Mouse (Mus musculus) kidney, adult 8-10 months (tissue): ENCODE measurements around the gene Rnase13.

Experiments used
- DNase-seq, 2 experiments: peaks; one replicate each; pipeline ENCODE4 v3.0.0; 2022

Gene Rnase13

DNA sequence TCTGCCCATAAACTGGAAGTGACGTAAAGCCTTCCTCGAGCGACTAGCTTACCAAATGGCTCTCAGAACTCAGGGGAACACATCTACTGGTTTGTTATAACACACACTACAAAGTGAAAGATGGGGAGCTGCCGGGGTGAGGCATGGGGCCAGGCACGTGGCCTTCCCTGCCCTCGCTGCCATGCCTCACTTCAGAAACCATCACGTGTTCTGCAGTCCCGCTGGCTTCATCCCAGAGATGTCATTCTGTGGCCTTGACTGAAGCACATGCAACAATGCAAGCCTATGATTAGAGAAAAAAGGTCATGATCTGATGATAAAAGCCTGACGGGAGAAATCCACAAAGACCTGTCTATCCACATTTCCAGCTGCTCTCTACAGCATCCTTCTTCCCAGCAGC is 50.8 kb downstream of the Rnase13 start:
- no peak for DNase-seq
